Mouse (Mus musculus): ENCODE measurements around the gene Adam29. TPM values are rescaled to one million over a fixed set of nuclear protein-coding genes. Genes with fewer than 3 reads are reported as not detected.
A peak's percentile ranks its signal among the peaks of the same experiment; 100 is the strongest.

The Adam29 gene
- not detected in 2 replicates for polyA plus RNA-seq (2016; fragmentation: Nextera tagmentation; extraction: Ambion mirVana)

- ATAC-seq (ENCODE audit: low FRiP score, low read depth), result no peak
- Histone ChIP-seq H3K4me1 (no peaks in the 10 kb centered on the region), H3K4me2 (replicated peaks) (no peak within 1 kb of the TSS), H3K4me3 (no peak within 1 kb of the TSS), H3K27me3 (no peaks in the 10 kb centered on the region), H3K9me3 (no peaks in the 10 kb centered on the region), H3K36me3 (no peaks in the 10 kb centered on the region), H3K27ac (replicated peaks) (no peak within 1 kb of the TSS), H3K9ac (replicated peaks) (no peak within 1 kb of the TSS)
- WGBS, result 86% methylated on average over 1 of the region's 1 CpGs
Observed at GRCm38 (mm10) chr8:55906848-55907247, at the start of gene Adam29. Adam29 (minus strand) TSS chr8:55906948.

GRCm38 (mm10) chr8:55940526-55940880 lies 33.8 kb upstream of the Adam29 start:
- no peaks in the 10 kb centered on the region for H3K9me3 ChIP-seq
- no peaks in the 10 kb centered on the region for H3K27me3 ChIP-seq
- H3K9ac ChIP-seq (replicated peaks), result no peak overlapping the region
- peak overlapping the region; percentile 40 for H3K4me3 ChIP-seq
- no peaks in the 10 kb centered on the region for H3K36me3 ChIP-seq
- no peak overlapping the region for H3K27ac ChIP-seq (replicated peaks)
- ATAC-seq (ENCODE audit: low FRiP score, low read depth), result peak; percentile 85
- 1% methylated on average over 8 of the region's 8 CpGs for WGBS
- H3K4me1 ChIP-seq, result peaks cover 7% of the 10 kb centered on the region; the same call in 1 of the 2 replicates
- H3K4me2 ChIP-seq (replicated peaks), result peak overlapping the region; percentile 69

GRCm38 (mm10) chr8:55939870-55940525 lies 33.2 kb upstream of the Adam29 start, which contains the start of gene Glra3:
Glra3 (plus strand) TSS chr8:55940460.
- WGBS, result 14% methylated on average over 11 of the region's 11 CpGs
- Histone ChIP-seq H3K4me1 (peaks cover 7% of the 10 kb centered on the region; the same call in 1 of the 2 replicates), H3K9ac (replicated peaks) (no peak within 1 kb of the TSS; the same call in 1 of the 2 replicates), H3K4me2 (replicated peaks) (peak within 1 kb of the TSS; percentile 69), H3K27ac (replicated peaks) (no peak within 1 kb of the TSS), H3K9me3 (no peaks in the 10 kb centered on the region), H3K4me3 (peak within 1 kb of the TSS; percentile 40), H3K36me3 (no peaks in the 10 kb centered on the region), H3K27me3 (no peaks in the 10 kb centered on the region)
- peak; percentile 99 for ATAC-seq (ENCODE audit: low FRiP score, low read depth)

Other genes with a start within 250 kb of the Adam29 start
- 0.10 and 0.20 TPM in 2 replicates for gene Glra3, start 33.5 kb upstream of the Adam29 start, polyA plus RNA-seq (2016; fragmentation: Nextera tagmentation; extraction: Ambion mirVana)